Mouse (Mus musculus): ENCODE data around the gene Ghrhr. TPM values are rescaled to one million over a fixed set of nuclear protein-coding genes. Genes with fewer than 3 reads are reported as not detected.

The Ghrhr gene
- not detected for polyA plus RNA-seq (2017; shearing (Covaris generic))

DNA sequence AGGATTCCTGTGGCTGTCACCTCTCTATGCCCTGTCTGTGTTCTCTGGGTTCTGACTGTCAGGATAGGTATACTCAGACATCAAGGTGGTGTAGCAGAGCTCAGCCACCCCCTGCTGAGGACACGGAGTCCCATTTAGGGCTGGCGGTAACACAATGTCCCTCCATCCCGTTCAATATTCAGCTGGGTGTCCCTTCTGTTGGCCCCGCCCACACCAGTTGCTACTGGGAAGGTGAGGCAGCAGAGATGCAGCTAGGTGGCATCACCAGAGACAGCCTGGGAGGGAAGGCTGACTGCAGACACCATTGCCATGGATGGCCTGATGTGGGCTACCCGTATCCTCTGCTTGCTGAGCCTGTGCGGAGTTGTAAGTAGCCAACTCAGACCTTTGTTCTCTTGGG is at the start of gene Ghrhr:
Ghrhr (plus strand) TSS at position 220 of the 400 bp plus-strand sequence.

DNA sequence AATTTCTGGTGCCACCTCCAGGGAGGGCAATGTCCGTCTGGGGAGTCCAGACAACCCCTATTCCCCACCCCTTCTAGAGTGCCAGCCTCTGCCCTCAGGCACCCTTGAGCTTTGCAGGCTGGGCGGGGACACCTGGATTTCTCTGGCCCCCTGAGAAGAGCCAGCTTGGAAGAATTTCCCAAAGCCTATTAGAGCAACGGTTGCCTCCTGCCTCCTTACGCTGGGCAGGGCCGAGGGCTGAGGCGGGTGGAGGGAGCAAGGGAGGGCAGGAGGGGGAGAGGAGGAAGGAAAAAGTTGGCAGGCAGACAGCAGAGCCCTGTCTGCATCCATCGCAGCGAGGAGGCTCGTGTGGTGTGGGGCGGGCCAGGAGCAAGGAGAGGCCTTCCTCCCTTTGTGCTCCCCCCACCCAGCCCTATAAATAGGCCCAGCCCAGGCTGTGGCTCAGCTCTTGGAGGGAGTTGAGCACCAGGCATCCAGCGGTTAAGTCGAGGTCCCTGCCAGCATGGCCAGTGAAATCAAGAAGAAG is 40.0 kb upstream of the Ghrhr start, which contains the start of gene Aqp1:
Aqp1 (plus strand) TSS at position 444 of the 526 bp plus-strand sequence.

Other genes with a start within 250 kb of the Ghrhr start
- not detected for gene Crhr2, start 243.3 kb upstream of the Ghrhr start, polyA plus RNA-seq (2017; shearing (Covaris generic))
- not detected for gene Inmt, start 201.3 kb upstream of the Ghrhr start, polyA plus RNA-seq (2017; shearing (Covaris generic))
- 0.66 TPM for gene Mindy4, start 172.9 kb upstream of the Ghrhr start, polyA plus RNA-seq (2017; shearing (Covaris generic))
- gene Aqp1, start 39.9 kb upstream of the Ghrhr start, polyA plus RNA-seq (2017; shearing (Covaris generic)) = 1.3 TPM
- gene Adcyap1r1, start 75.7 kb downstream of the Ghrhr start, polyA plus RNA-seq (2017; shearing (Covaris generic)) = not detected